Mouse (Mus musculus) lung, adult 2 months (tissue): ENCODE data around the gene 6030468B19Rik. TPM values are rescaled to one million over a fixed set of nuclear protein-coding genes. Genes with fewer than 3 reads are reported as not detected.

ENCODE experiments used
- DNase-seq: peaks from one replicate; pipeline ENCODE4 v3.0.0; 2022
- H3K4me1 ChIP-seq: fragments of 200-500 bp; 2 replicates; pipeline ENCODE4 v1.6.1; 2011; ENCODE audit warnings: low read length; ENCODE audit not compliant: control insufficient read depth, insufficient read depth
- H3K4me3 ChIP-seq: fragments of 200-500 bp; replicated peaks from 2 replicates; pipeline ENCODE3; 2011; ENCODE audit warnings: low read depth, mild to moderate bottlenecking, control low read depth, low read length; ENCODE audit errors: extremely low read depth
- CTCF ChIP-seq: fragments of 200-500 bp; IDR thresholded peaks from 2 replicates; pipeline ENCODE4 v1.5.1; 2011; ENCODE audit warnings: mild to moderate bottlenecking, low read length, control low read depth; ENCODE audit not compliant: insufficient read depth
- POLR2A ChIP-seq: fragments of 200-500 bp; IDR thresholded peaks from 2 replicates; pipeline ENCODE4 v1.6.1; 2011; ENCODE audit warnings: low read depth, mild to moderate bottlenecking, control low read depth, low read length, borderline replicate concordance; ENCODE audit errors: extremely low read depth
- WGBS: fragments of 180-500 bp; shearing (Covaris S2); methylation state at CpG from one replicate; pipeline ENCODE4 v1.1.7; 2018; 5-methylcytosine and 5-hydroxymethylcytosine counted together
- polyA plus RNA-seq: library from polyadenylated mRNA; depleted of rRNA; stranded (reverse); fragments of >200 nt; gene quantifications from 2 replicates; pipeline ENCODE4 v1.2.3, GENCODE M21; 2012

The 6030468B19Rik gene
- polyA plus RNA-seq, 1 experiment = 0.33 TPM

DNA sequence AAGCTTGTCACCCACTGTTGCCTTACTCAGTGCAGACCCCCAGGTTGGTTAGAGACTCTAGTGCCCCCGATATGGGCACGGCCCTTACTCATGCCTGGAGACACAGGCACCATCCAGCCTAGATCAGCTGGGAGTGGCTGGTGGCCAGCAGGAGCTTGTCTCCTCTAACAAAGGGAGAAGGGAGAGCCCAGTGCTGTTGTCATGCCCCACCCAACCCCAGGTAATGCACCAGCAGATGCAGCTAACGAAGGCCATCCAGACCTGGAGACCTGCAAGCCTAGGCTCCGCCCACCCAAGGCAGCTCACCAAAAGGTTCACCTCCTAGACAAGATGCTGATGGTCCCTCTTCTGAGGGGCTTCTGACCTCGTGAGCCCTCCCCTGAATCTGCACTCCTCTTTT is 32.1 kb upstream of the 6030468B19Rik start:
- no peak for TF ChIP-seq CTCF
- TF ChIP-seq POLR2A = no peak
- no peak for DNase-seq
- H3K4me1 ChIP-seq = peaks cover 6% of the 10 kb centered on the region; the same call in 1 of the 2 replicates
- H3K4me3 ChIP-seq = no peak overlapping the region
- WGBS = 98% methylated on average over 5 of the region's 5 CpGs

DNA sequence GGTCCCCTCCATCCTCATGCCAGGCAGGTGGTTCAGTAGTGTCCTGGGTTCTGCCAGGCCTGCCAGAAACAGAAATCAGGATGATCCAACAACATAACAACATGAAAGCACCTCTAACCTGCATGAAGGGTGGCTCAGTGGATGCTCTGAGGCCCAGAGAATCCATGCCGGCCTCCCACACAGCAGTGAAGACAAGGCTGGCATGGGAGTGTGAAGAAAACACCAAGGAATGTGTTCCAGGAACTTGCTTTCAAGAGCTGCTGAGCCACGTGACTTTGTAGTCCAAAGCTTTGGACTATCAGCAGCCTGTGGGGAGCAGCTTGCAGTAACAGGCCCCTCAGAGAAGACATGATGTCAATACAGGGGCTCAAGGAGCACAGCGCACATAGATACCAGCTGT is 31.2 kb upstream of the 6030468B19Rik start:
- no peak for DNase-seq
- WGBS = 76% methylated on average over 3 of the region's 3 CpGs

DNA sequence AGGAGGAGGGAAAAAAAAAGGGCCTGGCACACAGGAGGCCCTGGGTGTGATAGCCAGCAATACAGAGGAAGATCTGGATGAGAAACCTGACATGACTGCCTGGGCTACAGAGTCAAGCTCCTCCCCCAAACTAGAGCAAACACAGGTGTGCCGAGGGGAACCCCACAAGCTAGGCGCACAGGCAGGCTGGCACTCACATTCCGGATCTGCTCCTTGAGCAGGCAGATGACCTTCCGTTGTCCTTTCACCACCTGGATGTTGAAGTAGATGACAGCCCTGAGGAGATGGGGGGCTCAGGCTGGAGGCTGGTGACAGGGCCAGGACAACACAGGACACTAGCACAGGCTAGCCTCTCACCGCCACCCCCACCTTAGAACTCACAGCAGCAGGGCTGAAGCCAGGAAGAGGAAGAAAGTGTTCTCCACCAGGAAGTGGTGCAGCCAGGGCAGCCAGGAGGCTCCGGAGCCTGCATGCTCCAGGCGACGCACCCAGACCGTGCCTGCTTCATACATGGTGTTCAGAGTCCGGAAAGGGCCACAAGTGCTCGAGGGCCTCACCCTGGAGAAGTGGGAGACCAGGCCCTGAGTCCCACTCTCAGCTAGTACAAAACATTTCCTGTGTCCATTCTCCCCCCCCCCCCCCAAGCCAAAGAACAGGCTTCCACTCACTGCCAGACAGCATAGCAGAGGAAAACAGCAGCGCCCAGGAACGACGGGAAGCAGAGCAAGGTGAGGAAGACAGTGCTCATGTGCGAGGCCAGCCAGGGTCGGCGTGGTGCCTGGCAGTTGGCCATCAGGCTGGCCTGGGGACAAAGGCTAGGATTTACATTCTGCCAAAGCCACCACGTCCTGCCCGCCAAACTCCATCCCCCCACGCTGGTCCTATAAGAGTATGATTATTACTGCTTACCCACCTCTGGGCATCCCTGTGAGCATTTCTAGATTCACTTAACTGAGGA is 28.5 kb upstream of the 6030468B19Rik start:
- no peak overlapping the region for H3K4me3 ChIP-seq
- no peak for DNase-seq
- peaks cover 6% of the 10 kb centered on the region; the same call in 1 of the 2 replicates for H3K4me1 ChIP-seq
- TF ChIP-seq CTCF (no peak), POLR2A (no peak)
- WGBS = 51% methylated on average over 20 of the region's 20 CpGs

More for the DNA sequence above, 31.2 kb upstream of the 6030468B19Rik start:
- TF ChIP-seq CTCF (no peak), POLR2A (no peak)
- H3K4me1 ChIP-seq = peaks cover 6% of the 10 kb centered on the region; the same call in 1 of the 2 replicates
- no peak overlapping the region for H3K4me3 ChIP-seq

DNA sequence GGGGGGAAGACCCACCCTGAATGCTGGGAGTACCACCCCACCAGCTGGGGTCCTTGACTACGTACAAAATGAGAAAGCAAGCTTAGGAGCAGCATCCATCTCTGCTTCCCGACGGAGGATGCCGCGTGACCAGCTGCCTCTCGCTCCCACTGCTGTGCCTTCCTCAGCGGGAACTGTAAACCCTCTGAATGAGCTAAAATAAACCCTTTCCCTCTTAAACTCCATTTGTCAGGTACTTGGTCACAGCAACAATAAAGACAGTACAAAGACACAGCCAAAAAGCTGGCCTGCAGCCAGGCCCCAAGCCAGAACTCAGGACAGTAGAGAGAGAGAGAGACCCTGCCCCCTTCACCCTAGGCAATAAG is 27.8 kb upstream of the 6030468B19Rik start:
- Histone ChIP-seq H3K4me3 (no peak overlapping the region), H3K4me1 (peaks cover 6% of the 10 kb centered on the region; the same call in 1 of the 2 replicates)
- no peak for DNase-seq
- TF ChIP-seq CTCF (no peak), POLR2A (no peak)
- 83% methylated on average over 7 of the region's 7 CpGs for WGBS

DNA sequence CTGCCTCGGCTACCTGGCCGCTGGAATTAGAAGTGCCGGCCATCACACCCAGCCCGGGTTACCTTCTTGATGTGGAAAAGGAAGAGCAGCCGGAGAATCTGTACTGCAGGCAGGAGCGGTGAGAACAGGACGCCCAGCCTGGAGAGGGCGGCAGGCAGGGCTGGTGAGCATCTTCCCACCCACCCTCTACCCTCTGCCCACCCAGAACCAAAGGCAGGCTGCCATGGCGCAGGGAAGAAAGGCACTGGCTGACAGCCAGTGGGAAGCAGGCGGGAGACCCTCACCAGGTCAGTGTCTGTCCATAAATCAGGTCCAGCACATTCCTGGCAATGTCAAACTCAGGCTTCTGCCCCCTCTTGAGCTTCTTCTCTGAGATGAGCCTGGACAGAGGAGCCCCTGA is 27.1 kb upstream of the 6030468B19Rik start:
- Histone ChIP-seq H3K4me3 (no peak overlapping the region), H3K4me1 (peaks cover 6% of the 10 kb centered on the region; the same call in 1 of the 2 replicates)
- no peak for DNase-seq
- 88% methylated on average over 10 of the region's 10 CpGs for WGBS
- TF ChIP-seq POLR2A = no peak
- no peak for TF ChIP-seq CTCF

DNA sequence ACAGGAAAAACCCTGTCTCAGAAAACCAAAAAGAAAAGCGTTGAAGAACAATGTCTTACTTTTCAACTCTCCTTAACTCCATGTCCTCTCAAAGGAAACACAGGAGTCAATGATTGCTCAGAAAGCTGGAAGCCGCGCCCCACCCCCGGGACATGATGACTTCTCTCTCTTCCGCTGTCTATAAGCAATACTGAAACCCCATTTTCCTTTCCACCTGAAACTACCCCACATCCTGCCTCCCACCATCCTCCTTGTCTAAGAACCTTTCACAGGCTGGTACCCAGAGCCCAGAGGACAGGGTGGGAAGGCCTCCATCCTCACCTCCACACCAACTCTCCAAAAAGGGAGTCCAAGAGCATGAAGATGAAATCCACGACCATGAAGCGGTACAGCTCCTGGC is 25.1 kb upstream of the 6030468B19Rik start:
- no peak overlapping the region for H3K4me3 ChIP-seq
- 91% methylated on average over 7 of the region's 7 CpGs for WGBS
- no peak for TF ChIP-seq POLR2A
- TF ChIP-seq CTCF = no peak
- no peak for DNase-seq
- peaks cover 6% of the 10 kb centered on the region; the same call in 1 of the 2 replicates for H3K4me1 ChIP-seq

DNA sequence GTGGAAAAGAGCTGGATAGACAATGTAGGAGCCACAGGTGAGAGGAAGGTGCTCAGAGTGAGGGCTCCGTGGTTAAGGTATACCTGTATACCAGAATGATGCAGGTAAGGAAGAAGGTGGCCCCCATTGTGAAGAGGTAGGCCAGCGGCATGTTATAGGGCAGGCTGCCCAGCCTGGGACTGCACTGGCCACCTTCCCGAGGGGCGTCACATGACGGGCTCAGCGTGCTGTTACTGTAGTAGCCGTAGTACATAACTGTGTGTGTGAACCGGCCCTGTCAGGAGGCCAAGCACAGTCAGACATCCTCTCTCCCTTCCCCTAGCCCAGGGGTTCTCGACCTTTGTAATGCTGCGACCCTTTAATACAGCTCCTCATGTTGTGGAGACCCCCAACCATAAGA is 22.5 kb upstream of the 6030468B19Rik start:
- no peak overlapping the region for H3K4me3 ChIP-seq
- WGBS = 90% methylated on average over 10 of the region's 10 CpGs
- peaks cover 7% of the 10 kb centered on the region for H3K4me1 ChIP-seq
- no peak for DNase-seq
- no peak for TF ChIP-seq POLR2A
- no peak for TF ChIP-seq CTCF

DNA sequence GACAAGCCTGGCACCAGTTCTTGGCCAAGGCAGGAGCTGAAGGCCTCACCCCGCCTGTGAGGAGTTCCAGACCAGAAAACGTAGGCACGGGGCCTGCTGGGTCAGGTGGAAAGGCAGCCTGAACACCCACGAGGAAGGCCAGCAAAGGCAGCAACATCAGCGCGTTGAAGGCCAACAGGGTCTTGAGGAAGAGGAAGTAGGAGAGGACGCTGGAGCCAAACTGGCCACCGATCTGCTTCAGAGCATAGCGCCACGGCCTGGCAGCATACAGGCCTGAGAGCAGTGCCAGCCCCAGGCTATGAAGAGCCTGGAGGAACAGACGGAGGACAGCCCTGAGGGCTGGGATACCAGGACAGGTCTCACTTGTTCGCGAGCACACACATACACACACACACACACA is 21.9 kb upstream of the 6030468B19Rik start:
- peaks cover 7% of the 10 kb centered on the region for H3K4me1 ChIP-seq
- no peak for DNase-seq
- WGBS = 84% methylated on average over 13 of the region's 13 CpGs
- no peak for TF ChIP-seq POLR2A
- no peak for TF ChIP-seq CTCF
- H3K4me3 ChIP-seq = no peak overlapping the region

DNA sequence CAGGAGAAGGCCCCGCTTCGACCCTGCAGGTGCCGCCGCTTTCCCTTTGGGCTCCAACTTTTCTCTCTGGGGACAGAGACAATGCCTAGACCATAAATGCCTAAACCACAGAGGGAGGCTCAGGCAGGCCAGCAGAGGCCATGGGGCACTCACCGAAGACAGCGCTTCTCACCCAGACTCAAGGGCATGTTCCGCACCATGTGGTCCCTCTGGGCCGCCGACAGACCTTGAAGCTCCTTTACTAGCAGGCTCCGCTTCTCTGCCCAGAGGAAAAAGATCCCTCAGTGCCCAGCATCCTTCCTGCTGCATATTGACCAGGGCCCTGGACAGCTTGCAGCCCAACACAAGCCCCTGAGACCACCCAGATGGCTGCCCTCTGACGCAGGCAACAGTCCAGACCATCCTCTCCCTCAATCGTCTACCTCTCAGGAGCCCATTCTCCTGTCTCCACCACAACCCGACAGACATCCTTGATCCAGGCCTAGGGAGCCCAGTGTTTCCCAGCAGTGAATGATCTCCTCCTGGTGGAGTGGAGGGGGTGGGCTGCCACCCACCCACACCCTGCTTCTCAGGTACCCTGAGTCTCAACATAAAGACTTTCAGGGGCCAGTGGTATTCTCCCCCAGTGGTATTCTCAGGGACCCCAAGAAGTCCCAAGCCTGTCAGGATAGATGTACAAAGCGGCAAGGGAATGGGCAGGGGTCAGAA is 21.2 kb upstream of the 6030468B19Rik start:
- Histone ChIP-seq H3K4me3 (no peak overlapping the region), H3K4me1 (peaks cover 7% of the 10 kb centered on the region)
- WGBS = 92% methylated on average over 14 of the region's 14 CpGs
- no peak for DNase-seq
- TF ChIP-seq POLR2A (no peak), CTCF (no peak)
